In the genomic region with DNA sequence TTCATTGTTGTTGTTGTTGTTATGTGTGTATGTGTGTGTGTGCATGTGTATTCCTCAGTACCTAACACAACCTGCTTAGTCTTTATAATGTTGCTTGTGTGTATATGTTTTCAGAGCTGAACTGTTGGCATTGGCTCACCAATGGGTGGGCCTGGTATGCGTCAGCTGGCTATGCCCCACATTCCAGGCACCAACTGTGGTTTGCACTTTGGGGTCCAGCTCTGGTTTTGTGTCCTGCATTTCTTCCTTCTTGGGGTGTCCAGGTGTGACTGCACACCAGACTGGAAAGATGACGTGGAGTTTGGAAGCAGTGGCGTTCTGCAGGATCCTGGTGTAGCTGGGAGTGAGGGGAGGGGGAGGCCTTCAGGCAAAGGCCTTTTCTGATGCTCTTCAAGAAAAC, we compare ENCODE assay signal across 25 mouse cellular contexts.
"Had no signal": no experiment of that assay in that cellular context is flagged by ENCODE, and none has a peak within 500 bp of the region (broad histone marks: within the 10 kb centered on the region; RNA-seq: fewer than 3 reads in every experiment).

No protein-coding gene starts in this region.

- H3K4me1 ChIP-seq: embryonic facial prominence, embryonic 12.5 days; embryonic facial prominence, embryonic 13.5 days; forebrain, embryonic 10.5 days; forebrain, embryonic 12.5 days; forebrain, embryonic 13.5 days; forebrain, embryonic 15.5 days had no signal

- DNase-seq: cerebellum, adult 2 months; cerebellum, adult 8-10 months; cerebellum, adult 9-10 months; cerebellum, adult 9-11 months; cerebellum, postnatal 14 days; cerebellum, postnatal 25 days; cerebellum, postnatal 36 days; embryo, embryonic 11 days; forebrain, postnatal 0 days; gastrocnemius, adult 2 months; gastrocnemius, postnatal 10 days; gastrocnemius, postnatal 14 days; gastrocnemius, postnatal 25 days; gastrocnemius, postnatal 36 days; heart, adult 18-20 months; heart, adult 2 months had no signal

- H3K36me3 ChIP-seq: embryonic facial prominence, embryonic 12.5 days; embryonic facial prominence, embryonic 13.5 days; embryonic facial prominence, embryonic 15.5 days; forebrain, embryonic 10.5 days; forebrain, embryonic 12.5 days; forebrain, embryonic 15.5 days; heart, embryonic 10.5 days had no signal

- H3K9me3 ChIP-seq: embryonic facial prominence, embryonic 12.5 days; embryonic facial prominence, embryonic 13.5 days; embryonic facial prominence, embryonic 15.5 days; forebrain, embryonic 10.5 days; forebrain, embryonic 12.5 days; forebrain, embryonic 13.5 days; forebrain, embryonic 15.5 days; heart, embryonic 10.5 days had no signal

- H3K4me2 ChIP-seq: embryonic facial prominence, embryonic 12.5 days; embryonic facial prominence, embryonic 13.5 days; embryonic facial prominence, embryonic 15.5 days; forebrain, embryonic 12.5 days; forebrain, embryonic 13.5 days; forebrain, embryonic 15.5 days had no signal

- H3K4me3 ChIP-seq: embryonic facial prominence, embryonic 12.5 days; embryonic facial prominence, embryonic 13.5 days; embryonic facial prominence, embryonic 15.5 days; erythroblast, embryonic 14.5 days; forebrain, embryonic 10.5 days; forebrain, embryonic 12.5 days; forebrain, embryonic 13.5 days; forebrain, embryonic 15.5 days; gastrocnemius, adult 2 months; heart, adult 2 months; heart, embryonic 10.5 days had no signal

- H3K27me3 ChIP-seq: embryonic facial prominence, embryonic 12.5 days; embryonic facial prominence, embryonic 13.5 days; embryonic facial prominence, embryonic 15.5 days; forebrain, embryonic 12.5 days; forebrain, embryonic 13.5 days; forebrain, embryonic 15.5 days had no signal

- H3K27ac ChIP-seq: embryonic facial prominence, embryonic 12.5 days; embryonic facial prominence, embryonic 13.5 days; embryonic facial prominence, embryonic 15.5 days; forebrain, embryonic 10.5 days; forebrain, embryonic 12.5 days; forebrain, embryonic 13.5 days; forebrain, embryonic 15.5 days; gastrocnemius, adult 2 months; heart, adult 2 months; heart, embryonic 10.5 days had no signal
